Mouse (Mus musculus) midbrain, embryonic 16.5 days (tissue): ENCODE data around the gene Scin. TPM values are rescaled to one million over a fixed set of nuclear protein-coding genes. Genes with fewer than 3 reads are reported as not detected.

Source experiments
- ATAC-seq: fragments of 200-750 bp; cut with Nextera tagmentation; 2 replicates; pipeline ENCODE4 v1.8.0; 2017; ENCODE audit warnings: moderate TSS enrichment
- H3K27ac ChIP-seq: fragments of 300-500 bp; sonication (generic); 2 replicates; pipeline ENCODE4 v1.5.1; 2014; ENCODE audit warnings: mild to moderate bottlenecking, low read length, mixed read lengths
- H3K27me3 ChIP-seq: fragments of 300-500 bp; sonication (generic); 2 replicates; pipeline ENCODE4 v1.6.1; 2014; ENCODE audit warnings: low read depth, low read length, mixed read lengths; ENCODE audit not compliant: control insufficient read depth, insufficient read depth
- H3K36me3 ChIP-seq: fragments of 300-500 bp; sonication (generic); 2 replicates; pipeline ENCODE4 v1.6.1; 2014; ENCODE audit warnings: mild to moderate bottlenecking, low read length, moderate library complexity, mixed read lengths; ENCODE audit not compliant: control insufficient read depth, insufficient read depth
- H3K4me1 ChIP-seq: fragments of 300-500 bp; sonication (generic); 2 replicates; pipeline ENCODE4 v1.6.1; 2014; ENCODE audit warnings: mild to moderate bottlenecking, low read length, mixed read lengths; ENCODE audit not compliant: control insufficient read depth, insufficient read depth
- H3K4me2 ChIP-seq: fragments of 300-500 bp; sonication (generic); 2 replicates; pipeline ENCODE4 v1.6.1; 2014; ENCODE audit warnings: mild to moderate bottlenecking, low read length, mixed read lengths
- H3K4me3 ChIP-seq: fragments of 300-500 bp; sonication (generic); 2 replicates; pipeline ENCODE4 v1.5.1; 2014; ENCODE audit warnings: low read depth, mild to moderate bottlenecking, low read length, moderate library complexity, mixed read lengths
- H3K9ac ChIP-seq: fragments of 300-500 bp; sonication (generic); 2 replicates; pipeline ENCODE4 v1.6.1; 2014; ENCODE audit warnings: low read depth, low read length, mixed read lengths
- H3K9me3 ChIP-seq: fragments of 300-500 bp; sonication (generic); replicated peaks from 2 replicates; pipeline ENCODE4 v1.6.1; 2014; ENCODE audit warnings: mild to moderate bottlenecking, low read length, mixed read lengths; ENCODE audit not compliant: control insufficient read depth, poor library complexity, severe bottlenecking
- WGBS: fragments of 180-500 bp; shearing (Covaris S2); extraction: QIAGEN DNeasy Blood & Tissue Kit; methylation state at CpG from one replicate; pipeline ENCODE4 v1.1.7; 2014; 5-methylcytosine and 5-hydroxymethylcytosine counted together
- polyA plus RNA-seq: library from polyadenylated mRNA; unstranded; fragments of >200 nt; fragmentation: Nextera tagmentation; extraction: Ambion mirVana; gene quantifications from 2 replicates; pipeline ENCODE4 v1.2.1, GENCODE M21; 2015

Gene Scin
- polyA plus RNA-seq, 1 experiment from 2014 or later = not detected

GRCm38 (mm10) chr12:40116214-40116613 lies 17.8 kb downstream of the Scin start:
- ATAC-seq = no peak
- H3K9ac ChIP-seq = no peak overlapping the region
- H3K9me3 ChIP-seq = no peaks in the 10 kb centered on the region
- H3K4me2 ChIP-seq = no peak overlapping the region
- WGBS = 90% methylated on average over 5 of the region's 5 CpGs
- H3K36me3 ChIP-seq = no peaks in the 10 kb centered on the region
- H3K4me1 ChIP-seq = no peaks in the 10 kb centered on the region
- no peaks in the 10 kb centered on the region for H3K27me3 ChIP-seq
- no peak overlapping the region for H3K4me3 ChIP-seq
- H3K27ac ChIP-seq = no peak overlapping the region

GRCm38 (mm10) chr12:40114883-40115282 lies 19.1 kb downstream of the Scin start:
- Histone ChIP-seq H3K27ac (no peak overlapping the region), H3K4me3 (no peak overlapping the region), H3K36me3 (no peaks in the 10 kb centered on the region), H3K4me2 (no peak overlapping the region), H3K9me3 (no peaks in the 10 kb centered on the region), H3K4me1 (no peaks in the 10 kb centered on the region), H3K27me3 (no peaks in the 10 kb centered on the region), H3K9ac (no peak overlapping the region)
- 88% methylated on average over 4 of the region's 4 CpGs for WGBS
- ATAC-seq = no peak

- Histone ChIP-seq H3K27me3 (no peaks in the 10 kb centered on the region), H3K4me1 (no peaks in the 10 kb centered on the region), H3K36me3 (no peaks in the 10 kb centered on the region), H3K4me2 (no peak overlapping the region), H3K9ac (no peak overlapping the region), H3K9me3 (no peaks in the 10 kb centered on the region), H3K27ac (no peak overlapping the region), H3K4me3 (no peak overlapping the region)
- ATAC-seq = no peak
- WGBS = 85% methylated on average over 3 of the region's 3 CpGs
Observed at GRCm38 (mm10) chr12:40114020-40114419, 20.0 kb downstream of the Scin start.

- H3K9ac ChIP-seq = no peak overlapping the region
- H3K9me3 ChIP-seq = no peaks in the 10 kb centered on the region
- no peaks in the 10 kb centered on the region for H3K4me1 ChIP-seq
- WGBS = 92% methylated on average over 2 of the region's 2 CpGs
- H3K36me3 ChIP-seq = no peaks in the 10 kb centered on the region
- ATAC-seq = no peak
- H3K27me3 ChIP-seq = no peaks in the 10 kb centered on the region
- no peak overlapping the region for H3K4me2 ChIP-seq
- H3K27ac ChIP-seq = no peak overlapping the region
- H3K4me3 ChIP-seq = no peak overlapping the region
Observed at GRCm38 (mm10) chr12:40113605-40114004, 20.4 kb downstream of the Scin start.

GRCm38 (mm10) chr12:40109227-40109626 lies 24.8 kb downstream of the Scin start:
- Histone ChIP-seq H3K27me3 (no peaks in the 10 kb centered on the region), H3K36me3 (no peaks in the 10 kb centered on the region), H3K9me3 (no peaks in the 10 kb centered on the region), H3K9ac (no peak overlapping the region), H3K4me1 (no peaks in the 10 kb centered on the region), H3K4me3 (no peak overlapping the region), H3K27ac (no peak overlapping the region), H3K4me2 (no peak overlapping the region)
- no peak for ATAC-seq
- WGBS = 85% methylated on average over 1 of the region's 1 CpGs

GRCm38 (mm10) chr12:40108143-40108542 lies 25.9 kb downstream of the Scin start:
- H3K4me2 ChIP-seq = no peak overlapping the region
- WGBS = 69% methylated on average over 2 of the region's 2 CpGs
- ATAC-seq = no peak

GRCm38 (mm10) chr12:40106874-40107273 lies 27.2 kb downstream of the Scin start:
- Histone ChIP-seq H3K4me1 (no peaks in the 10 kb centered on the region), H3K27me3 (no peaks in the 10 kb centered on the region), H3K4me3 (no peak overlapping the region), H3K9me3 (no peaks in the 10 kb centered on the region), H3K27ac (no peak overlapping the region), H3K4me2 (no peak overlapping the region), H3K9ac (no peak overlapping the region), H3K36me3 (no peaks in the 10 kb centered on the region)
- WGBS = 72% methylated on average over 5 of the region's 5 CpGs
- no peak for ATAC-seq

More at GRCm38 (mm10) chr12:40108143-40108542, 25.9 kb downstream of the Scin start:
- Histone ChIP-seq H3K27me3 (no peaks in the 10 kb centered on the region), H3K36me3 (no peaks in the 10 kb centered on the region), H3K27ac (no peak overlapping the region), H3K4me3 (no peak overlapping the region), H3K9ac (no peak overlapping the region), H3K9me3 (no peaks in the 10 kb centered on the region), H3K4me1 (no peaks in the 10 kb centered on the region)

- Histone ChIP-seq H3K27me3 (no peaks in the 10 kb centered on the region), H3K4me3 (no peak overlapping the region), H3K4me2 (no peak overlapping the region), H3K9me3 (no peaks in the 10 kb centered on the region), H3K9ac (no peak overlapping the region), H3K27ac (no peak overlapping the region), H3K36me3 (no peaks in the 10 kb centered on the region), H3K4me1 (no peaks in the 10 kb centered on the region)
- 74% methylated on average over 2 of the region's 2 CpGs for WGBS
- no peak for ATAC-seq
Observed at GRCm38 (mm10) chr12:40104750-40105149, 29.3 kb downstream of the Scin start.

GRCm38 (mm10) chr12:40102359-40102758 lies 31.7 kb downstream of the Scin start:
- Histone ChIP-seq H3K27ac (no peak overlapping the region), H3K4me2 (no peak overlapping the region), H3K4me3 (no peak overlapping the region), H3K9ac (no peak overlapping the region), H3K36me3 (no peaks in the 10 kb centered on the region), H3K4me1 (no peaks in the 10 kb centered on the region), H3K27me3 (no peaks in the 10 kb centered on the region), H3K9me3 (no peaks in the 10 kb centered on the region)
- 98% methylated on average over 2 of the region's 2 CpGs for WGBS
- ATAC-seq = no peak

GRCm38 (mm10) chr12:40099407-40099806 lies 34.6 kb downstream of the Scin start:
- H3K36me3 ChIP-seq = no peaks in the 10 kb centered on the region
- no peak overlapping the region for H3K4me3 ChIP-seq
- no peak overlapping the region for H3K27ac ChIP-seq
- 94% methylated on average over 2 of the region's 2 CpGs for WGBS
- no peaks in the 10 kb centered on the region for H3K9me3 ChIP-seq
- no peaks in the 10 kb centered on the region for H3K4me1 ChIP-seq
- no peak for ATAC-seq
- H3K4me2 ChIP-seq = no peak overlapping the region
- no peaks in the 10 kb centered on the region for H3K27me3 ChIP-seq
- H3K9ac ChIP-seq = no peak overlapping the region
